Comparison of ENCODE assay signal across 8 mouse cellular contexts in genomic region chr9:78190651-78191634, GRCm38 (mm10). TPM values are rescaled to one million over a fixed set of nuclear protein-coding genes. Genes with fewer than 3 reads are reported as not detected.
DNase-seq lines count a peak whose midpoint lies in the region; ATAC-seq lines count a peak whose summit lies in the region.
"Had no signal": no experiment of that assay in that cellular context is flagged by ENCODE, and none has a peak within 500 bp of the region (broad histone marks: within the 10 kb centered on the region; RNA-seq: fewer than 3 reads in every experiment).

No protein-coding gene starts in this region.

- H3K4me3 ChIP-seq in forebrain, embryonic 12.5 days (replicated peaks) = peak overlapping the region; percentile 35
- H3K4me3 ChIP-seq in liver, embryonic 12.5 days = peak overlapping the region; percentile 51

- H3K4me1 ChIP-seq in forebrain, embryonic 12.5 days = peaks cover 26% of the 10 kb centered on the region
- peaks cover 61% of the 10 kb centered on the region for H3K4me1 ChIP-seq in liver, embryonic 12.5 days

- no peaks in the 10 kb centered on the region for H3K9me3 ChIP-seq in forebrain, embryonic 12.5 days
- no peaks in the 10 kb centered on the region for H3K9me3 ChIP-seq in liver, embryonic 12.5 days (replicated peaks)

- H3K36me3 ChIP-seq in forebrain, embryonic 12.5 days (replicated peaks) = no peaks in the 10 kb centered on the region
- no peaks in the 10 kb centered on the region for H3K36me3 ChIP-seq in liver, embryonic 12.5 days

- 2% methylated on average over 19 of the region's 19 CpGs for WGBS in forebrain, embryonic 12.5 days
- 11% methylated on average over 19 of the region's 19 CpGs for WGBS in liver, embryonic 12.5 days (ENCODE audit: insufficient replicate concordance)

- no peak overlapping the region for H3K27ac ChIP-seq in forebrain, embryonic 12.5 days
- H3K27ac ChIP-seq in liver, embryonic 12.5 days = peak overlapping the region; percentile 64

- peak overlapping the region; percentile 59 for H3K4me2 ChIP-seq in forebrain, embryonic 12.5 days
- peak overlapping the region; percentile 80 for H3K4me2 ChIP-seq in liver, embryonic 12.5 days

- DNase-seq in 3134 (ENCODE audit: extremely low read depth, insufficient read length, low spot score) = peak; percentile 51
- peak; percentile 23 for DNase-seq in yolk sac, embryonic 10.5 days (ENCODE audit: low spot score)
- no peak for DNase-seq in urinary bladder, postnatal 10 days (ENCODE audit: low spot score)
- DNase-seq in urinary bladder, postnatal 25 days (ENCODE audit: low spot score) = no peak

- peaks cover 13% of the 10 kb centered on the region for H3K27me3 ChIP-seq in forebrain, embryonic 12.5 days
- no peaks in the 10 kb centered on the region for H3K27me3 ChIP-seq in liver, embryonic 12.5 days (replicated peaks)

- H3K9ac ChIP-seq in forebrain, embryonic 12.5 days = peak overlapping the region; percentile 7; the same call in 1 of the 2 replicates
- H3K9ac ChIP-seq in liver, embryonic 12.5 days = peak overlapping the region; percentile 64

- peak; percentile 2 for ATAC-seq in CD4-positive, CD25-positive, alpha-beta regulatory T cell, adult 4 months
- ATAC-seq in forebrain, embryonic 12.5 days (ENCODE audit: low FRiP score) = 0 out of 2 replicates have a peak, but pooled peaks have one; percentile 2
- ATAC-seq in liver, embryonic 12.5 days = 0 out of 2 replicates have a peak, but pooled peaks have one; percentile 6

RNA-seq across cellular contexts. Expression of gene Gsta4, which starts 8.4 kb away (rescaled TPM):
- 10 to 100 TPM; 64.6 to 66.5 TPM for polyA plus RNA-seq in CD4-positive, CD25-positive, alpha-beta regulatory T cell, adult 4 months (2017; shearing (Covaris generic))
- 36.7 and 43.0 TPM in 2 replicates for polyA plus RNA-seq in forebrain, embryonic 12.5 days (2016; fragmentation: Nextera tagmentation; extraction: Ambion mirVana)
- polyA plus RNA-seq in liver, embryonic 12.5 days (2016; fragmentation: Nextera tagmentation; extraction: Ambion mirVana) = 20.0 and 22.1 TPM in 2 replicates

RNA-seq across cellular contexts. Expression of gene Gsta1, which starts 39.5 kb away (rescaled TPM):
- polyA plus RNA-seq in CD4-positive, CD25-positive, alpha-beta regulatory T cell, adult 4 months (2017; shearing (Covaris generic)) = not detected
- polyA plus RNA-seq in forebrain, embryonic 12.5 days (2016; fragmentation: Nextera tagmentation; extraction: Ambion mirVana) = not detected in 2 replicates
- not detected in 2 replicates for polyA plus RNA-seq in liver, embryonic 12.5 days (2016; fragmentation: Nextera tagmentation; extraction: Ambion mirVana)
- polyA plus RNA-seq: frontal cortex, adult 2 months had no signal

Comparison
In these comparisons a context has a peak if more than half of its experiments do, and no peak if none do; other contexts are left out.
1. DNase-seq: peak in 3134 (single experiment) and yolk sac, embryonic 10.5 days (single experiment); none in urinary bladder, postnatal 10 days (single experiment) and urinary bladder, postnatal 25 days (single experiment).
2. Peak in every context shown above with its lines, with median percentiles within 50 percentile points of each other: ATAC-seq.